Mouse (Mus musculus) T-helper 17 cell (primary cell): ENCODE data around the gene Timp2.
"Not testable (repeated sequence)": the region's sequence is repeated elsewhere in the genome, so short reads cannot be mapped to it uniquely, and the experiment has no call there.

Experiments used
- in situ Hi-C, 2 experiments: fragments of 300-600 bp; cut with MboI, MseI; formaldehyde crosslinking; loops; 1 replicate in 1 of 2; 2 replicates in 1 of 2; pipeline ENCODE4 v1.15.1; 2025; ENCODE audit warnings: high pct_unique_total_duplicates in 2 of 2

Timp2 gene

DNA sequence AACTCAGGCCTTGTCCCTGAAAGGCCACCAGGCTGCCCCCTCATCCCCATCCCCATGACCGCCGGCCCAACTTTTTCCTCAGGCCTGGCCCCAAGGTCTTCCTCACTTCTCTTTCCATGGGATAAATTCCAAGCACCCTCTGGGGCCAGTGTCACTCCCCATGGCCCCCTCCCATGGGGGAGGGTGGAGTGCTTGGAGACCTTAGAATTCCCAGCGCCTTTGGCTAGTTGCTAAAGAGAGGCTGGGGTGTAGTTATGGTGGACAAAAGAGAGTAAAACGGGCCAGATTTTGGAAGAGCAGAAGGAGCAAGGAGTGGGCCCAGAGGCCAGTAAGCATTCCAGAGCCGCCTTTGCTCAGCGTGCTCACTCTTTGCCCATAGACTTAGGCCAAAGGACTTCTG lies at the start of gene Timp2:
Gene Timp2, minus strand, starts transcription at position 101 of the 400 bp plus-strand sequence.
- in situ Hi-C loops = no loop called here

GRCm38 (mm10) chr11:118405311-118405710 lies 49.8 kb upstream of the Timp2 start:
- in situ Hi-C loops = no loop called here

GRCm38 (mm10) chr11:118403951-118404899 lies 48.7 kb upstream of the Timp2 start:
- in situ Hi-C loops = no loop called here

DNA sequence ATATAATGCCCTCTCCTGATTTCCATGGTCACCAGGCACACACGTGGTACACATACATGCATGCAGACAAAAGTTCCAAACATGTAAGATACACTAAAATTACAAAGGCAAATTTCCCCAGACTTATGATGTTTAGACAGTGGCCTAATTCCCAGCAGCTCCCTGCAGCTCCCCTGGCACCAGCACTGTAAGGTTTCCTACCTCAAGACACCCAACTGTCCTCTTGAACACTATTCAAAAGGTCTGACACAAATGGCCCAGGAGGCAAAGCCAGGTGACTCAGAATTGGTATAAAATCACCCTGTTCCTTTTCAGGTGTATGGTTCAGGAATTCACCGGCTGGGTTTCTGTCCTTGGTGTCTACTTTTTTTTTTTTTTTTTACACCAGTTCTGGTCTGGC lies 47.6 kb upstream of the Timp2 start:
- in situ Hi-C loops = no loop called here

DNA sequence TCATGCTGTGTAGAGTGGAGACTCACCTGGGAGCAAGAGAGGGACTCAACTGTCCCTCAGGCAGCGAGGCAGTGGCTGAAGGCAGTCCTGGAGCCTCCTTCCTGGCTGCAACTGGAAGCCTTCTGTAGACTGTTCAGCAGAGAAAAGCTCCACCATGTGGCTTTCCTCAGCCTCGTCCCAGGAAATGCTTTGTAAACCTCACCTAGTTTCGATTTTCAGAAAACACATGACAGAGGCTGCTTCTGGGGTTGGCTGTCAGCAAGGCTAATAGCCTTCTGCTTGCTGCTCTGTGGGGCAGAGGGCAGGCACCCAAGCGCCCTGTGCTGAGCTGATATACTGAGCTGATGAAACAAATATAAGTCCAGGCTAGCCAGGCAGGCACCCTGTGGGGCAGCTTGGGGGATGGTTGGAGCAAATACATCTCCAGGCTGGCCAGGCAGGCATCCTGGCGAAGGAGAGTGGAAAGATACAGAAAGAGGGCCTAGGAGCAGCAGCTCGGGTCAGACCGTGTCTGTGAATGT lies 46.3 kb upstream of the Timp2 start, which contains the start of gene Lgals3bp:
Gene Lgals3bp, minus strand, starts transcription at position 333 of the 521 bp plus-strand sequence.
- in situ Hi-C loops = no loop called here

DNA sequence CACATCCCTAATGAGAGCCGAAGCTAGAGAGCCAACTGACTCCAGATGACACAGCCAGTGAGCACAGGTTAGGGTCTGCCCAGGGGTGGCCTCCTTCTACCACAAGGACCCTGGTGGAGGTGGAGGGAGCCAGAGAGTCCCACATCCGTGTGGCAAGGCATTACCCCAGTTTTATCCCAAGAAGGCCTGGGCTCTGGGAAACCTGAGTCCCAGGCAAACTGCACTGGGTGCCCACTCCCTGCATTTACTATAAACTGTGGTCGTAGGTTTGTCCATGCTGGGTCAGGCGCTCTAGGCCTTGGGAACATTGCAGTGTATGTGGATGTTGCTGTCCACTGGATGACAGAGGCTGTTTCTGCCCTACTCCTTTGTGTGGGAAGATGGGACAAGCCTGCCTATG lies 45.7 kb upstream of the Timp2 start:
- in situ Hi-C loops = no loop called here

GRCm38 (mm10) chr11:118400566-118400936 lies 45.0 kb upstream of the Timp2 start:
- in situ Hi-C loops = no loop called here

- in situ Hi-C loops = no loop called here
These were observed 44.5 kb upstream of the Timp2 start for GRCm38 (mm10) chr11:118399891-118400565.

- in situ Hi-C loops = no loop called here
These were observed 42.4 kb upstream of the Timp2 start for GRCm38 (mm10) chr11:118397806-118398530.

GRCm38 (mm10) chr11:118394538-118394937 lies 39.0 kb upstream of the Timp2 start:
- in situ Hi-C loops = no loop called here

DNA sequence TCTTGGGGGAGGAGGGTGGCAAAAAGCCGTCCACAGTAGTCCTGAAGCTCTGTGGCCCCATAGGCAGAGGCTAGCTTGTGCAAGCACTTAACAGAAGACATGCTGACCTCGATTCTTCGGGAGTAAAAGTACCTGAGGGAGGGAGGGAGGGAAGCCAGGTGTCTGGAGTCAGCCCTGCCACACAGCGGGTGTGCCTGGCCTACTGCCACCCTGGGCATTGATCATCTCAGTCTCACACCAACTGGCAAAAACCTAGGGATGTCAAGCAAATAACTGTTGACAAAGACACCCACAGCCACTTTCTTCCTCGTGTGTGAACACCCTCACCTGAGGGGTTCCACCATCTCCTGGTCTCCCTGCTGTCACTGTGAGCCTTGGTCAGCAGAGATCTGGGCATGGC lies 38.5 kb upstream of the Timp2 start:
- in situ Hi-C loops = no loop called here

DNA sequence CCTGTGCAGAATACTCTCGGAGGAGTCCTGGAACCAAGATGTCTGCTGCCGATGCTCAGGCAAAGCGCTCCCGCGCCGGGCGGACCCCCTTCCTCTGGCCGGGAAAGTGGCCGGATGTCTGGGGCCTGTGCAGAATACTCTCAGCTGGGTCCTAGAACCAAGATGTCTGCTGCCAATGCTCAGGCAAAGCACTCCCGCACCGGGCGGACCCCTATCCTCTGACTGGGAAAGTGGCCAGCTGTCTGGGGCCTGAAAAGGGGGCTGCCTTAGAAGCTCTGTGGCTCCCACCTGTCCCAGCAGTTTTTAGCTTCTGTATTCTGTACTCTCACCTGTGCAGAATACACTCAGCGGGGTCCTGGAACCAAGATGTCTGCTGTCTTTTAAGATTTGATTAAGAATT lies 32.3 kb upstream of the Timp2 start:
- in situ Hi-C loops = not testable (repeated sequence)

- in situ Hi-C loops = loop anchor here (5.0 kb wide), 3 partner anchors 52 to 292 kb away; no protein-coding TSS in a partner anchor
These were observed 23.9 kb upstream of the Timp2 start for GRCm38 (mm10) chr11:118379251-118380009.

GRCm38 (mm10) chr11:118378656-118379055 lies 23.1 kb upstream of the Timp2 start:
- in situ Hi-C loops = loop anchor here (5.0 kb wide), 3 partner anchors 51 to 291 kb away; no protein-coding TSS in a partner anchor

DNA sequence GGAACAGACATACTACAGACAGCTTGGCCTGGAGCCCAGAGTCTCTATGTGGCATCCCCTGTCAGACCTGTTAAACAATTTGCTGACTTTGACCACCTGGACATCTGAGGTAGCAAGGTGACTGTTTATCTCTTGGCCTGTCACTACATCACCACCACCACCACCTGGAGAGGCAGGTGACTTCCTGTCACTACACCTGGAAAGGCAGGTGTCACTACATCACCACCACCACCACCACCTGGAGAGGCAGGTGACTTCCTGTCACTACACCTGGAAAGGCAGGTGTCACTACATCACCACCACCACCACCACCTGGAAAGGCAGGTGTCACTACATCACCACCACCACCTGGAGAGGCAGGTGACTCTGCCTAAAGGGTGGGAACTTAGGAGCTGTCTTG lies 20.8 kb upstream of the Timp2 start:
- in situ Hi-C loops = loop anchor here (5.0 kb wide), 3 partner anchors 49 to 289 kb away; no protein-coding TSS in a partner anchor

- in situ Hi-C loops = loop anchor here (5.0 kb wide), 3 partner anchors 49 to 289 kb away; no protein-coding TSS in a partner anchor
These were observed 20.3 kb upstream of the Timp2 start for GRCm38 (mm10) chr11:118375881-118376280.

GRCm38 (mm10) chr11:118375461-118375860 lies 19.9 kb upstream of the Timp2 start:
- in situ Hi-C loops = loop anchor here (5.0 kb wide), 3 partner anchors 48 to 288 kb away; no protein-coding TSS in a partner anchor

DNA sequence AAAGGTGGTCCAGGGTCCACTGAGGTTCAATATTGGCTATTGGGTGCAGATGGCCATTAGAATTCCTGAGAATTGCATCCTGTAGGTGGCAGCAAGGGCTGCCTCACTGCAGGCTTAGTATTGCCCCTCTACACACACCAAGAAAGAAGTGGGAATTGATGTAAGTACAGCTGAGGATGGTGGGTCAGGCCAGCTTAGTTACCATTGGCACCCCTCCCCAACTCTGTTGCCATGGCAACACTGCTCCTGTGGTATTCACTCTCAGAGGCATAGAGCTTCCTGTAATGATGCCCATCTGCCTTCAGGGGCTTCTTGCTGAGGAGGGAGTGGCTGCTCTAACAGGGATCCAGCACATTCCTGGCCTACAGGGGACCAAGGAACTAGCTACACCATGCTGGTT lies 19.5 kb upstream of the Timp2 start:
- in situ Hi-C loops = loop anchor here (5.0 kb wide), 3 partner anchors 48 to 288 kb away; no protein-coding TSS in a partner anchor

DNA sequence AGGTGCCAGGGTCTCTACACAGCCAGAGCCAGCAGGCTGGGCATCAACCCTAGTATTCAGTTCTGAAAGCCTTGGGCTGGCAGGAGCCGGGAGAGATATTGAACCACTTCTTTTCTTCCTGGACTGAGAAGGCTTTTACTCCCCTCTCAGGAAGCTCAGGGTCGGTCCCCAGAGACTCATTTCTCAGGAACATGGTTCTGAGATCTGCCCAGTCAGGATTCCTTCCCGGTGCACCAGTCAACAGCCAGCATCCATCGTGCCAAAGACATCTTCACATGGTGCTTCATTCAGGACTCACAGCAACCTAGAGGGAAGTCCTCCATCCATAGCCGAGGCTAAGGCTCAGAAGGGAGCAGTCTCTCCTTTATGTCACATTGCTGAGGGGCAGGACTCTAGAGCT lies 19.0 kb upstream of the Timp2 start:
- in situ Hi-C loops = no loop called here

DNA sequence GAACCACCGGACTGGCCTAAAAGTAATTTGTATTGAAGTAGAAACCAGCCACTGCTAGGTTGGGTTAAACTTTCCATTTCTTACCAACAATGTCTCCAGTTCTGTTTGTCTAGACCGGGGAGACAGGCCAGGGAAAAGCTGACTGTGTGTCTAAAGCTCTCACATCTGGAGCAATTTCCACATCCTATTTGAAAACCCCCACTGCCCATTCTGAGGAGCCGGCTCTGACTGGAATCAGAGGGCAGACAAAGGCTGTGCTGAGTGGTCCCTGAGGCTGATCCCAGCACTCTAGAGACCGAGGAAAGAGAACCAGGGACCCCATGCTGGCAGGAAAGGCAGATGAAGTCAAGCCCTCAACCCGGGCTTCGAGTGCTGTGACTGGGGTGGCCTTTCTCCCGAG lies 17.1 kb upstream of the Timp2 start:
- in situ Hi-C loops = no loop called here

GRCm38 (mm10) chr11:118371876-118372275 lies 16.3 kb upstream of the Timp2 start:
- in situ Hi-C loops = no loop called here
